Mouse (Mus musculus) adrenal gland, postnatal 14 days (tissue): ENCODE measurements around the gene Mok. TPM values are rescaled to one million over a fixed set of nuclear protein-coding genes. Genes with fewer than 3 reads are reported as not detected.
A peak's percentile ranks its signal among the peaks of the same experiment; 100 is the strongest.

ENCODE experiments used
- DNase-seq: peaks from one replicate; pipeline ENCODE4 v3.0.0; 2021; ENCODE audit warnings: mixed read lengths
- total RNA-seq: library from RNA; stranded (reverse); gene quantifications from 2 replicates; pipeline ENCODE4 v1.2.3, GENCODE M21; 2021

The Mok gene
- total RNA-seq, 1 experiment from 2014 or later = 0.93 TPM

DNA sequence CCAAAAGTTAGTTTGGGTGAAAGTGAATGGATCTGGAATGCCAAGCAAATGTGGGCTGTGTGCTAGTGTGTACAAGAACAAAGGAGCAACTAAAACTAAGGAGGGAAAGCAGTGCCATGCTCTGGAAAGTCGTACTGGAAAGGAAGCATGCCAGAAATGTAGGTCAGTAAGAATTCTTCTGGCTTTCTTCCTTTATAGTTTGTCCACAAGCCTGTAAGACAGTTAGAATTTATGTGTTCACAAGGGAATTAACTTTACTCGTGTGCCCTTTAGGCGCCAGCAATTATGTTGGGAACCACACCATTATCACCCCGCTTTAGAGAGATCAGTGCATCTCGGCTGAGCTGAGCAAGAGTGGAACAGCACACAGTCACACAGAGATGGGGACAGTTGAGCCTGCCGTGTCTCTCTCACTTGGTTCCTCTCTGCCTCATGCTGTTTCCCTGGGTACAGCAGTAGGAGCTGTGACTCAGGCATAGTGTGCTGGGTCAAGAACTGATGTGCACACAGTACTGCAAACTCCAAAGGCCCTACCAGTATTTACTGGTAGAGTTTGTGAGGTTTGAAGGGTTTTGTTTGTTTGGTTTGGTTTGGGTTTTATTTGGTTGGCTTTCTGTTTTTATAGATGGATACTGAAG, 71.0 kb downstream of the Mok start:
- peak; percentile 38 for DNase-seq

- no peak for DNase-seq
Measured at GRCm38 (mm10) chr12:110768562-110768961, 72.2 kb downstream of the Mok start.

DNA sequence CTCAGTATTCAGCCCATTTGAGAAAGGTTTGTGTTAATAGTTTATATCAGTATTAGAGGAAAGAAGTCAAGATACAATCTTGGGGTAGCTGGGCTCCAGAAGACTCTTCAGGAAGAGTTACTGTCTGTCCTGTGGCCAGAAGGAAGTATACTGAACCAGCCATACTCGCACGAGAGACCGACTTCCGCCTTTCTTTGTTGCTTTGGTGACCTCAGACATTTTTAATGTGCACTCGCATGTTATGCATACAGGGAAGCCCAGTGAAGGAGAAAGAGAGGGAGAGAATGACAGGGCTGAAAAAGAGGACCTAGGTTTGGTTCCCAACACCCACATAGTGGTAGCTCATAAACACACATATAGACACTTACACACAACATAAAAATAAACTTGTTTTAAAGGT, 76.2 kb downstream of the Mok start:
- DNase-seq = no peak

GRCm38 (mm10) chr12:110762321-110762720, 78.4 kb downstream of the Mok start:
- DNase-seq = no peak

GRCm38 (mm10) chr12:110758932-110759331, 81.8 kb downstream of the Mok start:
- no peak for DNase-seq

Other genes with a start within 250 kb of the Mok start
- 129 and 133 TPM in 2 replicates for gene Dync1h1, start 239.5 kb downstream of the Mok start, total RNA-seq
- not detected in 2 replicates for gene 1700001K19Rik, start 158.3 kb downstream of the Mok start, total RNA-seq
- 325 and 436 TPM in 2 replicates for gene Hsp90aa1, start 138.2 kb downstream of the Mok start, total RNA-seq
- 35.2 and 41.6 TPM in 2 replicates for gene Wdr20, start 103.0 kb downstream of the Mok start, total RNA-seq
- 13.5 and 15.1 TPM in 2 replicates for gene Zfp839, start 9.3 kb upstream of the Mok start, total RNA-seq
- gene Cinp, start 48.2 kb upstream of the Mok start, total RNA-seq = 47.4 and 50.2 TPM in 2 replicates
- 9.1 and 10.3 TPM in 2 replicates for gene Tecpr2, start 48.3 kb upstream of the Mok start, total RNA-seq
- gene Ankrd9, start 138.1 kb upstream of the Mok start, total RNA-seq = 52.5 and 55.7 TPM in 2 replicates
- 46.4 and 48.0 TPM in 2 replicates for gene Rcor1, start 198.4 kb upstream of the Mok start, total RNA-seq